Mouse (Mus musculus) adrenal gland, adult 2 months (tissue): ENCODE measurements around the gene Emg1. TPM values are rescaled to one million over a fixed set of nuclear protein-coding genes. Genes with fewer than 3 reads are reported as not detected.

Experiments used
- DNase-seq: peaks from one replicate; pipeline ENCODE4 v3.0.0; 2021
- long read RNA-seq: library from polyadenylated mRNA; stranded (forward); transcript quantifications from one replicate; pipeline ENCODE4 v2.0.0, GENCODE M21; 2021
- polyA plus RNA-seq: library from polyadenylated mRNA; depleted of rRNA; stranded (reverse); fragments of >200 nt; gene quantifications from 2 replicates; pipeline ENCODE4 v1.2.3, GENCODE M21; 2012; rRNA removed
- total RNA-seq, 2 experiments: library from RNA; stranded (reverse); gene quantifications; 2 replicates each; pipeline ENCODE4 v1.2.3; 2021

Gene Emg1
- total RNA-seq (10 to 100 TPM; 80.6 to 82.6 TPM), polyA plus RNA-seq (16.6 and 17.0 TPM in 2 replicates)
- long read RNA-seq, transcript Emg1-201 (6 exons, 1,034 nt) = major isoform, 55 of 66 reads
- long read RNA-seq, partial matches to known transcripts = 2 of 66 reads
- long read RNA-seq, other reads (novel, unspliced or antisense) = 9 of 66 reads

DNA sequence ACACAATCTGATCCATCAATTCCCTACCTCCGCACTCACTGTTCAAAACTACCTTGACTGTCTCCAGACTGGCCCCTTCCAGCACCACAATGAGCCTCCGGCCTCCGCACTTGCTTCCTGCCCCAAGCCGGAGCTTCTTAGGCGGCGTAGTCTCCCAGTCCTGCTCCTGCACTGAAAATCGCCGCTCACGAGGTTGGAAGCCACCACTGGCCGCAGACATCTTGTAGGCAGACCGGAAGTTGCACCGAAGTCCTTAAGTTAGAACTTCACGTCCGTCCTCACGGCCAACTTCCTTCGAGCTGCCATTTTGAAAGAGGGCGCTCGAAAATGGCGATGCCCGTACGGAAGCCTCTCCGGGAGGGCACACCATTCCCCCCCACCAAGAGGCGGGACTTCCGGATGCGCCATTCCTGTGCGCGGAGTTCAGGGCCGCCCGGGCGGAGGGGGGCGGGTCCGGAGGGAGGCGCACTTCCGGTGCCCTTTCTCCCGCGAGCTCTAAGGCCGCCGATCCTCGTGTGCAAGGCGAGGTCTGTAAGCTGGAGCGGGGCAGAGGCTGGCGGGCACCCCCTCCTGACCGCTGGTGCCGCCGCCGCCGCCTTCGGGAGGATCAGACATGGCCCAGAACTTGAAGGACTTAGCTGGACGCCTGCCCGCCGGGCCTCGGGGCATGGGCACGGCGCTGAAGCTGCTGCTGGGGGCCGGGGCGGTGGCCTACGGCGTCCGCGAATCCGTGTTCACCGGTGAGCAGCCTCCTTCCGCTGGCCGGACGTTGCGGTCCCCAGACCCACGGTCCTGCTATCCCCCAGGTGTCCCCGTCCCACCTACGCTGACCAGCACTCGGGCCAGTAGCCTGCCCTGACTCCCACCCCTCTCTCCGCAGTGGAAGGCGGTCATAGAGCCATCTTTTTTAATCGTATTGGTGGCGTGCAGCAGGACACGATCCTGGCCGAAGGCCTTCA is at the start of gene Emg1, which contains the start of gene Phb2:
Gene Emg1 (minus strand): TSS at position 355 of the 959 bp plus-strand sequence.
Gene Phb2 (plus strand): TSS at position 513 of the 959 bp plus-strand sequence.
- DNase-seq = peak; percentile 99

DNA sequence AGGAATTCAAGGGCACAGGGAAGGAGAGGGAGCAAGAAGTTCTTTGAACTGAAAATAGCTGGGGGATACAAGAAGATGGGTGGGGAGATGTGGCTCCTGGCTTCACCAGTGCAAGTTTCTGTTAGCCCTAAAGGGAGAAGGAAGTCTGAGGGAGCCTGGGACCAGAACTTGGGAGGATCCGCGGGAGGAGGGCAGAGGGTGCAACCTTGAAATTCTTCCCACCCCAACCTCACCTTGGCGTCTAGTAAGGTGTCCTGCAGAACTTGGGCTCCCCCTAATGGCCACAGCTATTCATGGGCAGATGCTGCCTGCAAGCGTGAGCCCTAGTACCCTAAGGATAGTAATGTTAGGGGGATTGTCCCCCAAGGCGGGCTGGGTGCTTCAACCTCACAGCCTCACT is 47.3 kb upstream of the Emg1 start:
- DNase-seq = peak; percentile 86

DNA sequence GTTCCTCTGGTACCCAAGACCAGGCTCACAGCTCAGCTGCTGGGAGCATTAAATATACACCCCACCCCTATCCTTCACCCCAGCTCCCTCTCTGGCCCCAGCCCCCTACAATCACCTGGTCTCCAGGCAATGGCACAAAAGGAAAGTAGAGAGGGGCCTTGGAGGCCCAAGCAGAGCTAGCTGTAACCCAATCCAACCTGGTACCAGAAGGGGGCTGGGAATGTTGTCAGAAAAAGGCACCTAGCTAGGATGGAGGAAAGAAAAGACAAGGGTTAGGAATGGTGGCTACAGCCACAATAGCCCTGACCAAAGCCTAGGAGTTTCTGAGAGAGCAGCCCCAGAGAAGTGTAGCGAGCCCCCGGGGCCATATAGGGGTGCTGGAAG is 46.9 kb upstream of the Emg1 start:
- DNase-seq = no peak

DNA sequence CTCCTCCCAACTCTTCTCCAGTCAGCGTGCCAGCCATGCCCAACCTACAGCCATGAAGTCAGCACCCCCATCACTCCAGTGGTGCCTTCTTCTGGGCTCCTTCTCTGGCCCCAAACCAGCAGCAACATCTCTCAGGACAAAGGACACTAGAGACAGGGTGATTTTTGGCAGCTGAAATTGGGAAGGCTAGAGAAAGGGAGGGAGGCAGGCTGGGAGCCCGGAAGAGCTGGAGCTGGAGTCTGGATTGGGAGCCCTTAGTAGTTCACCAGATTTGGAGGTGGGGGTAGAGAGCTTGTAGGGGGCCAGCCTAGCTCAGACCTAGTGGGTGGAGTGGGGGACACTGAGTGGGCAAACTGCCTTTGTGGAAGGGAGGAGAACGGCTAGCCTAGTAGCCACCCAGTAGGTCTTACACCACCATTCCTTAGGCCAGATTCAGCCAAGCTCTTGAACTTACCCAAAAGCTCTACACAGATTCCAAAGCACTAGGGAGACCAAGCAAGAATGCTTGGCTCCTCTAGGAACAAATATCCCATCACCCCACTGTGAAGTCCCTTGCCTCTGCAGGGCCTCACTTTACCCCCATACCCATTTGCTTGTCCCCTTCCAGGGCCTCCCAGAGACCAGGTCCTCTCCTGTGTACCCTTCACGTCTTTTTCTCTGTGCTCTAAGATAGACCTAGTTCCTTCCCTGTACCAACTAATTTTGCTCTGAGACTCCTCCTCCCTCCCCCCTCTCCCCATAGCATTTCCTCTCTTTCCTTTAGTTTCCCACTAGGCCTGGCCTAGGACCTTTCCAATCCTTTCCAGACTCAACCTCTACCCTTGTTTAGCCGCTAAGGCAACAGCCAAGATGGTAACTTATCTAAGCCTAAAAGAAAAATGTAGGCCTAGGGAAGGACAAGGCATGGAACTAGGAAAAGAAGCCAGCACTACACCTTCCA is 46.2 kb upstream of the Emg1 start:
- peak; percentile 73 for DNase-seq

DNA sequence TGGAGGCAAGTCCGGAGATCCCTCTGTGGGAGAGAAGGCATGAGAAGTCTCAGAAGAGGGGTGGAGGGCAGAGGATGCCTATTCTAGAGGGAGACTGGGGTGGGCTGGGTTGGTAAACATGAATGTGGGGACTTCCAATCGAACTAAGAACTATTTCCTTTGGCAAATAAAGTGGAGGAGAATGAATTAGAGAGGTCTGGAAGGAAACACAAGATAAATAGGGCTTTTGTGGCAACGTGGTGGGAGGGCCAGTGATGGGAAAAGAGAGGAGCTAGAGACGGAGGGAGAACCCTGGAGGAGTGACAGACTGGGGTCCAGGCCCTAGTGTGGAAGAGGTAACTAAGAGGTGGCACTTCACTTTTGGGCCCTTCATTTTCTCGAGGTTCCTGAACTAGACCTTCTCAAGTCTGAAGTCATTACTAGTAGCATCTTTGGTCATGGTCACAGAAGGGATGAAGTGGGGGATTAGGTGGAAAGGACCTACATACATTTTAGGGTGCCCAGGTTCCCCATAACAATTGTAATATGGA is 45.4 kb upstream of the Emg1 start:
- DNase-seq = no peak

DNA sequence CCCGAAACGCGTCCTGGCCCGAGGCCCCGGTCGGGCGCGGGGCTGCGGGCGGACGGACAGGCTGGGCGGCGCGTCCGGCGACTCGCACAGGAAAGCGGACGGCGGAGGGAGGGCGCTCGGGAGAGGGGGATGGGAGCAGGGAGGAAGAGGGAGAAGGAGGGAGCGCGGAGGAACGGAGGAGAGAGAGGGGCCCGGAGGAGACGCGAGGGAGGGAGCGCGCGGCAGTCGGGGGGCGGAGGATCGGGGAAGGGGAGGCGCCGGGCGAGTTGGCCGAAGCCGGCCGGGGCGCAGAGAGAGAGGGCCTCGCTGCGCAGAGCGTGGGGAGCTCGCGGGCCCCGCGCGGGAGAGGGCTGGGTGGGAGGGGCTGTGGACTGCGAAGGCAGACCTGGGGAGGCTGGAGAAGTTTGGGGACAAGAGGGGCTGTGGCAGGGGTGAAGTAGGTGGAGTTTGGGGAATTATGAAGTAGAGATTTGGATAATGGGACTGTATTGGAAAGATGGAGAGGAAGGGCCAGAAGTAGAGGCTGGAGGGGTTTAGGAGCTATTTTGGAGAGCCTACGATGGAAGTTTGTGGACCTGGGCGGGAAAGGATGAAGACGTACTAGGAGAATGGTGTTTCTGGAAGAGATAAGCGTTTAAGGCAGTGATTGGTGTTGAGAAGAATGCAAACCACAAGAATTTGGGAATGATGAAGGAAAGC is 44.8 kb upstream of the Emg1 start:
- DNase-seq = peak; percentile 92

DNA sequence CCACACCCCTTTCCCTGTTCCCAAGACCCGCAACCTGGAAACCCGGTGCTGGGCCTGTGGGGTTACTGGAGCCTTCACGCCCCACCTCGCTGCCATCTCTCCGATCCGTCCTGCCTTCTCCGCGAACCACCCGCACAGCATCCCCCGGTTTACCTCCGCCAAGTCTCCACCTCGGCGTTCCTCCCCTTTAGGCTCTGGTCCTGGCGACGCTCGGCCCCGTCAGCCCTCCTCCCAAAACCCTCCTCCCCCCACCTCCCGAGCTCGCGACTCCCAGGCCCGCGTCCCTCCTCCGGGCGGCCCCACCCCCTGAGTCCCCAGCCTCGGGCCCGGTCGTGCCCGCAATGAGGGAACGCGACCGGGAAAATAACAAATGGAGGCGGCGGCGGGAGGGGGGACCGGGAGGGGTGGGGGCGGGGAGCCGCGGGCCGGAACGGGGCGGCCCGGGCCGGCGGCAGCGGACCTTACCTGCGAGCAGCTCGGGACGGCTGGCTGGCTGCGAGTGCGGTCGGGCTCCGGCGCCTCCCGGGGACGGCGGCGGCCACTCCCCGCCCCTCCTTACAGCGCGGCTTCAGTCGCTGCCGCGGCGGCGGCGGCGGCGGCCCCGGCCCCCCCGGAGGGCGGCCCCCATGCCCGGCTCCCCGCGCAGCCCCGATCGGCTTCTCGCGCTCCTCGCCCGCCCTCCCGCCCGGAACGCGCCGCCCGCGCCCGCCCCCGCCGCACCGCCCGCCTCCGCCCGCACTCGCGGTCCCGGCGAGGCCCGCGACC is 44.0 kb upstream of the Emg1 start, which contains the start of the genes Gm45234 and Atn1:
Gene Gm45234 (minus strand): TSS at position 191 of the 765 bp plus-strand sequence.
Gene Atn1 (minus strand): TSS at position 694 of the 765 bp plus-strand sequence.
- peak; percentile 91 for DNase-seq

DNA sequence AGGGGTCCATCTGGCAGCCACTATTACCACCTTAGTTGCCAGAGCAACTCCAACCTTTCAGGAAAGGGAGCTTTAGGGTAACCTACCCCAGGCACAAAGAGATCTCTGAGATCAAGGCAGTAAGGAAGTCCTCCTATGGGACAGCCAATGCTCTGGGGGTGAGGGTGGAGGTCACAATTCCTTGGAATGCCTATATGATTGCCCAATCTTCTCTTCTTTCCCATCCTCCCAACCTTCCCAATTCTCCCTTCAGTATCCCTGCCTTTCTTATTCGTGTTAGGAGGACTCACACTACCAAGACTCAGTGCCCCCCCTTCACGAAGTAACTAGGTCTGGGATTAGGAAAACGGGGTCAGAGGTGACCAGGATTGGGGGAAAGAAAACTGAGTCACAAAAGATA is 43.3 kb upstream of the Emg1 start:
- no peak for DNase-seq

DNA sequence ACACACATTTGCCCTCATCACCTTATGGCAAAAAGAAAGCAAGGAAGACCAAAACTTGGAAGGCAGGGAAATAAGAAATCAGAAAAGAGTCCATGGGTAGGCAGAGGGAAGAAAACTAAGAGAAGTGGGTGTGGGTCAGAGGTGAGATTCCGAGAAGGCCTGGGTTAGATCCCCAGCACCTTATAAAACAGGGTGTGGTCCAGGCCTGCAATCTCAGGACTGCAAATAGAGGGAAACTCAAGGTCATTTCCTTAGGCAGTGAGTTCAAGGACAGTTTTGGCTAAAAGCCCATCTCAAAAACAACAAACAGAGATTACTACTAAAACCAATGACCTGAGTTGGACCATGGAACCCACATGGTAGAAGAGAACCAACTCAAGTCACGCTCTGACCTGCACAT is 41.9 kb upstream of the Emg1 start:
- no peak for DNase-seq

DNA sequence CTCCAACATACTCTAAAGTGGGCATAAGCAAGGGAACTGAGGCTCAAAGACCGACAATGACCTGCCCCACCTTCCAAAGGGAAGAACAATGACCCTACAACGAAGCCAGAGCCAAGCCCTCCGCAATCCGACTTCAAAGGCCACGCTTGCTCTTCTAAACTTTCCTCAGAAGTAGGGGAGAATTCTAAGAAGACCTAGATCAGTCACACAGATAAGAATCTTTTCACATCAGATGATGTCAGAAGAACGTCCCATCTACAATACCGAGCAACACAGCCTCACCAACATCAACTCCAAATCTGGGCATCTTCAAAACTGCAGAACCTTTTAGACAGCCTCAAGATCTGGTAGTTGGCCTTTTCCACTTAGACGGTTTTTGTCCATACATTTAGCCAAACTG is 38.4 kb upstream of the Emg1 start:
- no peak for DNase-seq

DNA sequence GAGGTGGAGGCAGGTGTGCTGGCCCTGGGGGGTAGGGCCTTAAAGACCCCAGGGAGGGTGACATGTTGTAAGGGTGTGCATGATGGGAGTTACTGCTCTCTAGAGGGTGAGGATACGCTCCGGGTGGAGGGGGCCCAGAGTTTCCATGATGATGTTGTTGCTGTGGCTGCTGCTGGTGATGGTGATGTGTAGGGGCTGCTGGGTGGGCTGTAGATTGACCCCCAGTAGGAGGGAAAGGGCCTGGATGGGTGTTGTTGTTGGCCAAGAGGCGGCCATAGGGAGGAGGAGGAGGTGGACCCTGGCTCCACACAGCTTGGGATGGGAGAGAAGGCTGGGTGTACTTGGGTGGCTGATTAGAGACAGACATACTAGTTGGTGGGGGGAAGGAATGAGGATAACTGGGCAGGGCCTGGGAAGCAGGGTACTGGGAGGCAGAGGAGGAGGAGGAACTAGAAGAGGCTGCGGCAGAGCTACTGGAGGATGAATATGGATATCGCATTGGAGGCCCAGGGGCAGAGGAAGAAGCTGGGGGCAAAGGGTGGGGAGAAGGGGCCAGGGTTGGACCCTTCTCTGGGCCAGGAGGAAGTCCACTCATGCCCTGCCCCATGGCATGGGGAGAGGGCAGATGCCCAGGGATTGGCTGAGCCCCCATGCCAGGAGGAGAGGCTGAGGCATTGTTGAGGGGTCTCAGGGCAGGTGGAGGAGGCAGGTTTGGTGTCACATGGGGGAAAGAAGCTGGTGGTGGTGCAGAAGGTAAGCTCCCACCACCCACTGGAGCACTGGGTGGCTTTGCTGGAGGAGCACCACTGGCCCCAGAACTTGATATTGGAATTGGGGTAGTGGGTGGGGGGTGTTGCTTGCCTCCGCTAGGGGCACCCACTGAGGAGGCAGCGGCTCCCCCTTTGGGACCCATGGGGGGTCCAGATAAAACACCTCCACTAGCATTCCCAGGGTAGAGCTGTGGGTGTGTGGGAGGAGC is 35.0 kb upstream of the Emg1 start:
- DNase-seq = no peak

DNA sequence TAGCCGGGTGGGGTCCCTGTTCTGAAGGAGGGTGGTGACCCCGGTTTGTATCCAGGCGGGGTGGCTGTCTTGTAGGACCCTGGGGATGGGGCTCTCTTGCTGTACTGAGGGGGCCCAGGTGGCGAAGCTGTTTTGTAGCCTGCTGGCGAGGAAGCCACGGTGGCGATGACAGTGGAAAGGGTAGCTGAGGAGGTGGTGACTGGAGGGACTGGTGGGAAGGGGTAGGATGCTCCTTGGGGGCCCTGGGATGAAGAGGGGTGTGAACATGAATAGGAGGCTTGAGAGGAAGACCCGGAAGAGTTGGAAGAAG is 34.3 kb upstream of the Emg1 start:
- no peak for DNase-seq

DNA sequence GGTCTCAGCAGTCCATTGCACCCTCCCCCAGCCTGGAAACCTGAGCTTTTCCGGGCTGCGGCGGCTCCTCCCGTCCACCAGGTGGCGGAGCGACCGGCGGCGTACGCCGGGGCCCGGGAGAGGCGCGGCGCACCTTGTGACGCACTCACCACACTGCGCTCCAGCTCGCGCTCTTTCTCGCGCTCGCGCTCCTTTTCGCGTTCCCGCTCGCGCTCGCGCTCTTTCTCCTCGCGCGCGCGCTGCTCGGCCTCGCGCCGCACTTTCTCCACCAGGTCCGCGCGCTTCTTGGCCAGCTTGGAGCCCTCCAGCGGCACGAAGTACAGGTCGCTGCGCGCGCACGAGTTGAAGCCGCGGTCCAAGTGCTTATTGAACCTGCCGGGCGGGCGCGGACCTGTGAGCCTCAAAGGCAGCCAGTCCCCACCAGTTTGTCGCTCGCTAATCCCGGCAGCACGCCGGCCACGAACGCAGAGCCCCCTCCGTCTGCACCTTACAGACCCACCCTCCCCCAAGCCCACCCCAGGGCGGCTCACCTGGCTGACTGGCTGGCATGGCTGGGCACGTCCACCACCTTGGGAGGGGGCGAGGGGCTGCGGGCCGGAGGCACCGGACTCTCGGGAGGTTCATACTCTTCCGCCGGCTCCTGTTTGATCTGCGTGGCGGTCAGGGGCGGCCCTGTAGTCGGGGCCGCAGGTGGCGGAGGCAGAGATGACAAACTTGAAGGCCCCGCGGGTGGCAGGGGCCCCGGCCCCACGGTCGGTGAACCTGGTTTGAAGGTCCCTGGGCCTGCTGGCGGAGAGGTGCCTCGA is 33.7 kb upstream of the Emg1 start:
- DNase-seq = peak; percentile 96

DNA sequence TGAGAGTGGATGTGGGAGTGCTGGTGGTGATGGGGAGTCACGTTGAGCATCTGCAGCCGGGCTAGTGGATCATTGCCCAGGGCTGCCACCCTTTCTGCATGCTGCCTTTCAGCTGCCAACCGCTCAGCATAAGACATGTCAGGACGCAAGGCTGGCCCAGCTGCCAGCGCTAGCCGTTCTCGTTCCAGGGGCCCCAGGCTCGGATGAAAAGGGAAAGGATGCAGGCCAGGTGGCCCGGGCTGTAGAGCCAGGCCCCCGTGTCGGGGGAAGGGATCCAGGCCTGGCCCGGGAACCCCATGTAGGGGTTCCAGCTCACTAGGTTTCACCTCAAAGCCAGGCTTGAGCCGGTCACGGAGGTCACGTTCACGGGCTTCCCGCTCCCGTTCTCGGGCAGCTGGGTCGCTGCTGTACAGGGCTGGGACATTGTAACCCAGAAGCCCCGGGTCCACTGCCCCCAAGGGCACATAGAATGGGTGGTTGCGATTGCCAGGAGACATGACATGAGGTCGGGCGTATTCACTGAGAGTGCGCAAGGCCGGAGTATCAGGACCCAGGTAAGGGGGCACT is 32.9 kb upstream of the Emg1 start:
- no peak for DNase-seq

DNA sequence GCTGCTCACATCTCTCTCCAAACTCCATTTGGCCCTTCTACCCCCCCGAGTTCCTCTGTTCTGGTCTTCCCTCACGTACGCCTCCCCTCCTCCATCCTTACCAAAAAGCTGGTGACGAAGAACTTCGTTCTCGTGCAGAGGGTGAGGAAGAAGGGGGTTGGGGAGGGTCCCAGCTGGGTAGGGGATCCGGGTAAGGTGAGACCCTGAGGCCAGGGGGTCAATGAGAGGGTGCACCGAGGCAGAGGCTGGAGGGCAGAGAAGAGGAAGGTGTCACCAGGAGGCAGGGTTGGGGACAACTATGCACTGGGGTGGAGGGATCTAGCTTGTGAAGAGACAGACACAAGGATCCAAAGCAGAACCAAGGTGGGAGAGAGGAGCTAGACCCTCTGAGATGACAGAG is 31.7 kb upstream of the Emg1 start:
- DNase-seq = no peak

DNA sequence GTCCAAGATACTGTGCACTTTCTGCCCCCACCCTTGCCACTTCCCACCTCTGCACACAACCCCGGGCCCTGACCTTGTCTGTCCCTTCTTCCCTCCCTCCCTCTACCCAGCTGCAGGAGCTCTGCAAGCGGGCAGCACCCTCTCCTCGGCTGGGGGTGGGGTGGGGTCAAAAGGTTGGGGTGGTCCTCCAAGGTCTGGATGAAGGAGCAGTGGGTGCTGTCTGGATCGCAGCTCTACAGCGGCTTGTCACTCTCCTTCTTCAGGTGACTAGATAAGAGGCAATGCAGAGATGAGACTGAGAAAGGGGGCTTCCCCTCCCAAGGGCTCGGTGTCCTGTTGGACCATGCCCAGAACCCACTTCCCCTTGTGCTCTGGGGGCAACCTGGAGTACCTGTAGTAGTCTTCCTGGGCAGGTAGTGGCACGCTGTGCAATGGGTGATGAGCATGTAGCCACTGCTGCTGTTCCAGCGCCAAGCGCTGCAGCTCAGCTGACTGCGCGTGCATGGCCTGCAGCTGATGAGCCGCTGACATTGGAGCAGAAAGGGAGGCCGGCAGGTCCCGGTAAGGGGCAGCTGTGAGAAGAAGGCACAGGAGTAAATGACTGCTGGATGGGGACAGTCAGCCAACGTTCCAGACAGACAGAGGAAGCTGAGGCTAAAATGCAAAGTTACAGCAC is 31.0 kb upstream of the Emg1 start:
- DNase-seq = no peak

DNA sequence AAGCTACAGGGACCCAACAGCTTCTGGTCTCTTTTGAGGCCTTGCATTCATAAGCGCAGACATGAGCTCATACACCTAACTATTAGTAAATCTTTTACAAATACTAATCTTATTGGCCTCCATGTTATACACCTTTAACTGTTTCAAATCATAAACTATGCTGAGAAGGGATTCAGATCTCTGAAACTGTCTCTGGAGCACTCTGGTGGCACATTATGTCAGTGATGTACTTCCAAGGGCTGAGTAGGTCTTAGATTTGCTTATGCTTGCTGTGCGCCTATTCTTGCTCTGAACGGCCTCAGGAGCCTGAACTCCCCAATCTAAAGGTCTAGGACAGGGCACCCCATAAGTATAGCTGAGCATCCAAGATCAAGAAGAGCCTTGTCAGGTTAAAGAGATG is 29.9 kb upstream of the Emg1 start:
- no peak for DNase-seq
